Mouse (Mus musculus) mature B cell (primary cell): ENCODE results near the gene Kcnj9.

Experiments used
- in situ Hi-C: fragments of 300-500 bp; cut with MboI; formaldehyde crosslinking; loops from 2 replicates; pipeline ENCODE4 v1.14.3; 2019

Kcnj9 gene

DNA sequence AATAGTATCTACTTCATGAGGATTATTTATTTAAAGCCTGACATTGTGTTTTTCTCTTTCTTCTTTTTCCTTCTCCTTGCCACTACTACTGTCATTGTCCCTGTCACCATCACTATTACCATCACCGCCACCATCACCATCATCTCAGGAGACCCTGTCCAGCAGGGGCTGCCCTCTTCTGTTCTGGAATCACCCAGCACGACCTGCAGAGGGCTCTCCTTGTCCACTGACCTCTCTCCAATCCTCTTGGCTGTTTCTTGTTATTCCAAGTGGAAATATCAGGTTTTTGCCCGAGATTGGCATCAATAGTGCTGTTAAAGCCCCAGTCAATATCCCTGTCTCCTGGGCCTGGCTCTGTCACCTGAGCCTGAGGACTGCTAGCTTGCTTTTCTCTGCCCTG lies 4.4 kb upstream of the Kcnj9 start:
- in situ Hi-C loops, result no loop called here

DNA sequence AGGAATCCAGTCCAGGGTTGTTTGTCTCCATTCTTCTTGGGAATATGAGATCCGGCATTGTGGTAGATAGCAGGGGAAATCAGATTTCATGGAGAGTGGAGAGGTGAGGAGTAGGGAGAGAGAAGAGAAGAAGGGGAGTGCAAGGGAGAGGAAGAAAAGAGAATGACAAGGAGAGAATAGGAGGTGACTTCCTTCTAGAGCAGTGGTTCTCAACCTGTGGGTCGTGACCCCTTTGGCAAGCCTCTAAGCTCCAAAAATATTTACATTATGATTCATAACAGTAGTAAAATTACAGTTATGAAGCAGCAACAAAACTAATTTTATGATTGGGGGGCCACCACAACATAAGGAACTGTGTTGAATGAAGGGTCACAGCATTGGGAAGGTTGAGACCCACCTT lies 3.8 kb upstream of the Kcnj9 start:
- in situ Hi-C loops, result no loop called here

DNA sequence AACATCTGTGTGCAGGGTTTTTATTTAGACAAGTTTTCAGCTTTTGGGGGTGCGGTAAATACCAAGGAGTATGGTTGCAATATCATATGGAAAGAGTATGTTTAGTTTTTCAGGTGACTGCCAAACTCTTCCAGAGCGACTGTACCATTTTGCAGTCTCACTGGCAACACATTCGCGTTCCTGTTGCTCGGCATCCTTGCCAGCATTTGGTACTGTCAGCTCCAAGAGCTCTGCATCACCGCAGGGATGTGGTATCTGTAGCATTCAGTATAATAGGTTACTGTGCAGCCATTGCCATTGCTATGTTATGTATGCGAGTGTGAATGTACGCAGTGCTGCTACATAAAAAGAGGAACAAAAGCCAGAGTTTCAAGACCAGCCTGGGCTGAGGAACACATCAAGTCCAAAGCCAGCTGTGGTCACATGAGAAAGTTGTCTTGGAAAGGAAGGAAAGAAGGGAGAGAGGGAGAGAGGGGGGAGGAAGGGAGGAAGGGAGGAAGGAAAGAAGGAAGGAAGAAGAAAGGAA lies 2.4 kb upstream of the Kcnj9 start:
- in situ Hi-C loops, result no loop called here

- in situ Hi-C loops, result no loop called here
These were observed 498 bp upstream of the Kcnj9 start for GRCm38 (mm10) chr1:172329616-172330015.

GRCm38 (mm10) chr1:172328461-172328860 lies 657 bp downstream of the Kcnj9 start:
- in situ Hi-C loops, result no loop called here

DNA sequence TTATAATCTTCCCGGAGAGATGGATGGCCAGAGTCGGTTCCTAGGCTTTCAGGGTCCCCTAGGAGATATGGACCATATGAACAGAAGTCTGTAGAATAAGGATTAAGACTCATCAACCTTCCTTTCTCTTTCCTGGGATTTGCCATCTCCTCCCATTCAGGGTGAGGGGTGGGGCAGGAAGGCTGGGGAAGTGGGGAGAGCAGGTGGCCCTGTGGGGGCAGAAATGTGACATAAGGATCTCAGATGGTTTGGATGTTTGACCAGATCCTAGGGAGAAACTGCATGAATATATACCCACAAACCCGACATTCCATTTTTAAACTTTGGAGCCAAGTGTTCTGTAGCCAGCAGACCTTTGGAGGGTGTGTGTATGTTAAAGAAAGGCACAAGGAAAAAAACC lies 1.1 kb downstream of the Kcnj9 start:
- in situ Hi-C loops, result no loop called here

DNA sequence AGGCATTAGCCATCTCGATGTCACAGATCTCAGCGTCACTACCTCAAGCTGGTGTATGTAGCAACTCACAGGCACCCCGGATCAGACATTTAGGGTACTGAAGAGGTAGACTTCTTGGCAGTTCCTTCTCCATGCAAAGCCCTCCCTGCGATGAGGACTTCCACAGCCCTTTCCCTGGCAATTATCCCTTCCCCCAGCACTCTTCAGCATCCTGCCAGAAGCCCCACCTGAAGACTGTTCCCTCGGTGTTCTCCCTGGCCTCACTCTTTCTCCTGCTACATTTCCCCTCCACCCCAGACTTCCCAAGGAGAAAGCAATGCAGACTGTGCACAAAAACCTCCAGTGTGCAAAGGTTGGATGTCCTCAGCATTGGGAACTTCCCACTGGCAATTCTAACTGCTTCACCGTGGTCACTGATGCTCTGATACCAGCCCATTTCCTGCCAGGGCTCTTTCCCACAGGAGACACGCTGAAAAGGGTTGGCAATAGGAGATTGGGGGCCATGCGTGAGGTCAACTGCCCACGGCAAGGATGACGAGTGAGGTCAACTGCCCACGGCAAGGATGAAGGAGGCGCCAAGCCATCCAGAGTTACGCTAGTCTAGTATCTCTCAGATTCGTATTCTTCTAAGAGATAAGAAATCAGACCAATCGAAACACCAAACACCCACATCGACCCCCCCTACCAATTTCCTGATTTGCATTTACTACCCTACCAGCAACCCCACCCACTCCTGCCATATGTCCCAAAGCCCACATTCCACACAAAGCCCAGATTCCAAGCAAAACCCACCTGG lies 1.7 kb downstream of the Kcnj9 start:
- in situ Hi-C loops, result no loop called here

DNA sequence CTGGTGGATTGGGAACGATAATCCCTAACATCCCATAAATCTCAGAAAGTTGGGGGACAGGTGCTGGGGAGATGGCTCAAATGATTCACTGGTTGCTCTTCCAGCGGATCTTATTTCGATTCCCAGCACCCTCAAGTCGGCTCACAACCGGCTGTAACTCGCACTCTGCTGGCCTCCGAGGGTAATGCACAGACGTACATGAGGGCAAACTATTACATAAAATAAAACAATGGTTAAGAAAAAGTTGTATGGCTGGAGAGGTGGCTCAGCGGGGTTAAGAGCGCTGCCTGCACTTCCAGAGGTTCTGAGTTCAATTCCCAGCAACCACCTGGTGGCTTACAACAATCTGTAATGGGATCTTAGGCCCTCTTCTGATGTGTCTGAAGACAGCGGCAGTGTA lies 2.4 kb downstream of the Kcnj9 start:
- in situ Hi-C loops, result no loop called here

GRCm38 (mm10) chr1:172325680-172326535 lies 3.2 kb downstream of the Kcnj9 start:
- in situ Hi-C loops, result no loop called here

GRCm38 (mm10) chr1:172324725-172325124 lies 4.4 kb downstream of the Kcnj9 start:
- in situ Hi-C loops, result no loop called here

- in situ Hi-C loops, result no loop called here
These were observed 5.2 kb downstream of the Kcnj9 start for GRCm38 (mm10) chr1:172323801-172324359.

GRCm38 (mm10) chr1:172323298-172323697 lies 5.8 kb downstream of the Kcnj9 start:
- in situ Hi-C loops, result no loop called here

DNA sequence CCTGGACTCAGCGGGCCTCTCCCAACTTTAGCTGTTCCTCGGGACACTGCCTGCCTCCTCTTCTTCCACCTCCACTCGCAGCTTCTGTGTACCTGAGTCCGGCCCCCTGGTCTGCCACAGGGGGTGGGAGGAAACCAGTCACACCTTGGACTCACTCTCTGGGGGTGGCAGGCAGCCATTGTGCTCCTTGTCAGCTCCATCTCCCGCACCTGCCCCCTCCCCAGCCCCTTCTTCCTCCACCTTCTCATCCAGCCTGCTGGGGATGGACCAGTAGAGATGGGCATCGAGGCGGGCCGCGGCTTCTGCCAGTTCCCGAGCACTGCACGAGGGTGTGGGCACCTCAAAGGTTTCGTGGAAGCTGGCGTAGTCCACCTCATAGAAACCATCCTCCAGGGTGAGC lies 6.4 kb downstream of the Kcnj9 start:
- in situ Hi-C loops, result no loop called here

- in situ Hi-C loops, result loop anchor here (10.0 kb wide), 1 partner anchor 175 kb away; the partner anchor contains the start of gene Dcaf8
These were observed 9.2 kb downstream of the Kcnj9 start for GRCm38 (mm10) chr1:172319921-172320411.

DNA sequence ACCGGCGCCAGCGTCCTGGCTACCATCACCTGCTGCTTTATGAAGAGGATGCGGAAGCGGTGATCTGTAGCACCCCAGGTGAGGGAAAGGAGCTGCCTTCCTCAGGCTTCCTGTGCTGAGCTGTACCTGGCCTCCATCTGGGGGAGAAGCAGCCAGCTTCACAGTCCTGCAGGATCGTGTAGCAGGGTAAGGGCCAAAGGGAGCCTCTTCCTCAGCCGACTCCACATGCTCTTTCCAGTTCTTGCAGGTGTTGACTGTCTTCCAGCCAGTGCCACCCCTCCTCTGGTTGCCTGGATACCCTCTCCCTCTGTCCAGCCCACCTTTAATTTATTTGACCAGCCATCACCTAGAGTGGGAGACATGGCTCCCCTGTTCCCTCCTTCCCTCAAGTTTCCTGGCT lies 9.8 kb downstream of the Kcnj9 start:
- in situ Hi-C loops, result loop anchor here (10.0 kb wide), 1 partner anchor 175 kb away; the partner anchor contains the start of gene Dcaf8

- in situ Hi-C loops, result loop anchor here (10.0 kb wide), 1 partner anchor 174 kb away; the partner anchor contains the start of gene Dcaf8
These were observed 10.6 kb downstream of the Kcnj9 start for GRCm38 (mm10) chr1:172318424-172319035.

GRCm38 (mm10) chr1:172317946-172318345 lies 11.2 kb downstream of the Kcnj9 start:
- in situ Hi-C loops, result loop anchor here (10.0 kb wide), 1 partner anchor 173 kb away; the partner anchor contains the start of gene Dcaf8

- in situ Hi-C loops, result loop anchor here (10.0 kb wide), 1 partner anchor 173 kb away; the partner anchor contains the start of gene Dcaf8
These were observed 11.7 kb downstream of the Kcnj9 start for GRCm38 (mm10) chr1:172317431-172317830.

GRCm38 (mm10) chr1:172314911-172315310 lies 14.2 kb downstream of the Kcnj9 start:
- in situ Hi-C loops, result loop anchor here (10.0 kb wide), 1 partner anchor 170 kb away; the partner anchor contains the start of gene Dcaf8

DNA sequence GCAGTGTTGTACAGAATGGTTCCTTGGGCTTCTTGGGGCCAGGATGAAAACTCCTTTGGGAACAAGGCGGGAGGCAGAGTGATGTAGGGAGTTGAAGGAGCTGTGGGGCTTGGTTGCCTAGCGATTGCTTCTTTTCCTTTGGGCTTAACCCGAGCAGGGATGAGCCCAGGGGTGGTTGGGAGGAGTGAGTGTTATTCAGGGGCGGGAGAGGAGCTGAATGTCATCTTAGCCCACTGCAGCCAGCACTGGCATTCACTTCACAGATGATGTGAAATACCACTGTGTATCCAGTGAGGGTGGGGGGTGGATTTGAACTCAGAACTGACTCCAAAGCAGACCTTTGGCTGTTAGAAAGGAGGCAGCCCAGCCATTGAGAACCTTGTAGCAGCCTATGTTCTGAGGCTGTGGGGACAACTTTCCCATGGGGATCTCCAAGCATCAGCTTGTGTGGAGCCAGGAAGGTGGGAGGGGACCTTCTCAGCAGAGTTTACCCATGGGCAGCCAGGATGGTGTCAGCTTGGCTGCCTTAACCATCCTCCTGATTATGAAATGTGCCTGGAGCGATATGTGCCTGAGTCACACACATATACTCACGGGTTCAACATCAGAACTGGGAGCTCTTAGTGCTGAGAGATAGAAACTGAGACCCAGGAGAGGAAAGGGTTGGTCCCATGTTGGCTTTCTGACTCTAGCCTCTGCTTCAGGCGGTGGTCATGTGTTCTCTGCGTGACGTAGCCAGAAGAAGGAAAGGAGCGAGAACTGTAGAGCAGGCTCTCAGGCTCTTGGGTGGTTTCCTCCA lies 15.3 kb downstream of the Kcnj9 start:
- in situ Hi-C loops, result loop anchor here (10.0 kb wide), 1 partner anchor 169 kb away; the partner anchor contains the start of gene Dcaf8
